Mouse (Mus musculus) gastrocnemius, postnatal 25 days (tissue): ENCODE results near the gene Prkca. TPM values are rescaled to one million over a fixed set of nuclear protein-coding genes. Genes with fewer than 3 reads are reported as not detected.

ENCODE experiments used
- DNase-seq: peaks from one replicate; pipeline ENCODE4 v3.0.0; 2022
- total RNA-seq, 2 experiments: library from RNA; stranded (reverse); gene quantifications; 1 replicate in 1 of 2; 2 replicates in 1 of 2; pipeline ENCODE4 v1.2.3; 2021

Prkca gene
- total RNA-seq, 2 experiments from 2014 or later: 46.3 to 48.9 TPM

DNA sequence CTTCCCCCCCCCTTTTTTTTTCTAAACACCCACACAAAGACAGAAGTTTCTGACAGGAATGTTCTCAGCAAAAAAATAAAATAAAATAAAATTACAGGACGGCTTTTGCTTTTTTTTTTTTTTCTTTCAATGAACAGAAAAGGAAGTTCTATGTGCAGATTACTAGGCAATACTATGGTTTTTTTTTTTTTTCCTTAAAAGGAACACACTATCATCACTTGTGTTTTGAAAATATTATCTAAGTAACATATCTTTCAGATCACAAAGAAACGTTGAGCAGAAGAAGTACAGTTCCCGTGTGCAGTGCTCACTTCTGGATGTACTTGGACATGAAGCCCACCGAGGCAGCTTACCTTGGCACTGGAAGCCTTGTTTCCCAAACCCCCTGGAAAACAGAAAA lies 3.4 kb downstream of the Prkca start:
- DNase-seq: no peak

DNA sequence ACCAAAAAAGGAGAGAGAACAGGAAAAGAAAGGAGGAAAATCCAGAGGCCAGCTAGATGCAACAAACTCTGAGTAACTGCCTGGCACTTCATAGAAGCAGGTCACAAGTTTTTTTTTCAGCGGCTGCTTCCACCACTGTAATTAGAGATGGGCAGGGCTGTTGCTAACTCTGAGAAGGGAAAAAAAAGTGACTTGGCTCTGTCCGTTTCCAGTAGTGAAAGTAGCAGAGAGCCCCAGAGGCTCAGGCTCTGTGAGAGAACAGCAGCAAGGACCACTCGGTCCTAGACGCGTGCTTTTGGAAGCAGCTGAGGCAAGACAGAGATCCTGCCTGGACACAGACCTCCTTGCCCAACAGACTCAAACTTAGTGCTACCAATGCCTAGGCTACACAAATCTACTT lies 7.3 kb downstream of the Prkca start:
- peak; percentile 40 for DNase-seq

DNA sequence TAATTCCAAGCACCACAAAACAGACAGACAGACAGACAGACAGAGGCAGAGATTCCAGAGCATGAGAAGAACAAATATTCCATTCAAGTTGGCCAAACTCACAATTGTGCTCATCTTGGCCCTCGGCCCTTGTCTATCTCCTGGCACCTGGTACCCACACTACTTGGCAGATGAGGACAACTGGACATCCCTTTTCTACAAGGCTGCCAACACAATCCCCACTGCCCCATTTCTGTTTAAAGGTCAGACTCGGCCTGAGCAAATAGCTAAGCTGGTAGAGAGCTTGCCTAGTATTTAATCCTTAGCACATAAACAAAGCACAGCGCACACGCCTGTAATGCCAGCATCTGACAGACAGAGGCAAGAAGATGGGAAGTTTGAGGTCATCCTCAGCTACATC lies 8.2 kb downstream of the Prkca start:
- DNase-seq: no peak

DNA sequence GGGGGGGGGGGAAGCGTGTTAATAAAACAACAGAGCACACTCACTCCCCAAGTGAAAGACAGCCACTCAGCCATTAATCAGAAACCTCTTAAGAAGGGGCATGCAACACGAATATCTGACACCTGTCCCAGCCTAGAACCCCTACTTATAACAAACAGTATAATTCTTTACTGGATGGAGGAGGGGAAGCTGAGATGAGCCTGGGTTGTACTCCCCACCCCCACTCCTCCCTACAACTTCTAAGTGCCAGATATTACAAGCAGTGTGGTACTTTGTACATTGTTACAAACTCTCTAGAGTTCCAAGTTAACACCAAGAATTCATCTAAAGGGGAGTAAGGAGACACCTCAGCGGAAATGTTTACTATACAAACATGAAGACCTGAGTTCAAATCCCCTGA lies 9.1 kb downstream of the Prkca start:
- DNase-seq: no peak

DNA sequence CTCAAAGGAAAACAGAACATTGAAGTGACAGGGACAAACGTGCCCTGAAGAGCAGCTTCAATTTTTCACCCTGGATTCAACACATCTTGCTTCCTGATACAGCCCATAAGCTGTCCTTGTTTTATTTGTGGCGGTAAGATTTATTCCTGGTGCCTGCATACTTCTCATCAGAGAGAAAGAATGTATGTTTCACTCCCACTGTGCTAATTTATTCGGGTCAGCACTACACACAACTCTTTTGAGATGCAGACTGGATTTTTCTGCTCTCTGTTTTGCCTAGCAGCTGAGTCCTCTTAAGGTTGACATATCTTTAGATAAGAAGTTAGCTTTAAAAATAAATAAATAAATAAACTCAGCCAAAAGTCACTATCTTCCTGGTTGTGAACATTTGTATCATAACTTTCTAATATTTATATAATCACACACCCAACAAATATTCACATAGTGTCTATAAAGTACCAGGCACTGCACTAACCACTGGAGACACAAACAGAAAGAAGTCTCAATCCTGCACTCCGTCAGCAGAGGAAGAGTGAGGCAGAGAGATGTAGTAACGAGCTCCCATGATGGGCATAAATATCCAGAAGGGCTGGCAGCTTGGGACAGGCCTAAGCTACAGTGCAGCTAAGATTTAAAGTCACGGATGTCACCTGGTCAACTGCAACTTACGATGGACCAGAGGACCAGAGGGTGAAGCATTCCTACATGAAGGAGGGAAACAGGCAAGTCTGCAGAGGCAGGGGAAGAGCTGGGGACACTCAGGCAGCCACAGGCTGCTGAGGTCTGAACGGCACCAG lies 9.9 kb downstream of the Prkca start:
- DNase-seq: no peak

DNA sequence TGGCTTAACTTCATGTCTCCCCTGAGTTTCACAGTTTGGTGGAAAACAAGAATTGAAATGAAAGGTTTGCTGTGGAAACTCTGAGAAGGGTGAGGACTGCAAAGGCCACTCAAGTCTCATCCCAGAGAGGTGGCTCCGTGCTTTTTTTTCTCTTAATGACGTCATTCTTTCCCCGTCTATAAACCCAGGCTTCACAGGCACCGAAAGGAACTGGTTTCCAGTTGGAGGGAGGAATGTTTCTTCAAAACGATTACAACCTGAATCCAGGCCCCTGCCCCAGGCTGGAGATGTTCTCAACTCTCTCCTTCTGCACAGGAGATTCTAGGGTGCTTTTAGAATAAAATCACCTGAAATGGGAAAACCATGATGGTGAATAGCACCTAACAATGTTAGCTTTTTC lies 10.7 kb downstream of the Prkca start:
- DNase-seq: no peak

DNA sequence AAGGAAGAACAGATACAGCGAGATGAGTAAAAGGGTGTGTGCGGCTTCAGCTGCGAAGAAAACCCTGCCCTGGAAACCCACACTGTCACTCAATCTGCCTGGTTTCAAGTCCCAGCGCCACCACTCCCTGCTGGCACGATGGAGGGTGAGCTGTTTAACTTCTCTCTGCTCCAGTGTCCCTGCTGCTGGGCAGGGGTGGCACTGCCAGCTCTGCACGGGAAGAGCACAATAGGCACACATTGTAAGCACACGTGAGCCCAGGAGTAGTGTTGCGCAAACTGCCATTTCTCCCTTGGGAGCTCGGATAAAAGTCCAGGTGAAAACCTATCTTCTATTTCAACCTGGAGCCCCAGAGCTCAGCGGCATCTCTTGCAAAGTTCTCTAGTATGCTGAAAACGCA lies 12.9 kb downstream of the Prkca start:
- no peak for DNase-seq

DNA sequence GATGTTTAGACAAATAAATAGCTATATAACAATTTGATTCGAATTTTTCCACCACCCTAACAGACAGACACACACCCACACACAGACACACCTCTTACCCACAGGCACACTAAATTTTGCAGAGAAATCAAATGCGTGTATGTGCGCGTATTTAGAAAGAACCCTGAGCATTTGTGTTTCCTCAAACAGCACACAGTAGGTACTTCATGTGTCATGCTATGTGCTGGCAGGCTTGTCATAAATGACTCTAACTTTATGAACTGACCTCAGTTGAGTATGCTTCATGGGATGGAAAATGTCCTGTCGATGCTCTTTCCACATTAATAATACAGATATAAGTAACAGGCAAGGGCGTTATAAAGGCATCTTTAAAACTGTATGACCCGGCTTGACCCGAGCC lies 17.8 kb downstream of the Prkca start:
- no peak for DNase-seq

DNA sequence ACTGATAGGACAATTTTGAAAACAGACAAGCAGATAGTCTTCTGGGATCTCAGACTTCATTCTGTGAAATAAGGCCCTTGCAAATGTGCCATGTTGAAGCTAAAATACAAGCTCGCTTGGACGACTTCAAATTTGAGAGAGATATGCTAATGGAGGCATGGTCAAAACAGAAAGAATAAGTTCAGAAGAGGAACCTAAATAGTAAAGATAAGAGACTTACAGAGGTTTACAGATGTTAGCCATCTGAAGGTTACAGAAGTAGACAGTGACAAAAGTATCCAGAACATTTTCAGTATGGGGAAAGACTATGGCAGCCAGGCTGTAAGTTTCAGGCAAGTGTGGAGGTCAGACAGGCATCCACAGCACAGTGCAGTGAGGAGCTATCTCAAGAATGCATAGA lies 21.6 kb downstream of the Prkca start:
- no peak for DNase-seq

DNA sequence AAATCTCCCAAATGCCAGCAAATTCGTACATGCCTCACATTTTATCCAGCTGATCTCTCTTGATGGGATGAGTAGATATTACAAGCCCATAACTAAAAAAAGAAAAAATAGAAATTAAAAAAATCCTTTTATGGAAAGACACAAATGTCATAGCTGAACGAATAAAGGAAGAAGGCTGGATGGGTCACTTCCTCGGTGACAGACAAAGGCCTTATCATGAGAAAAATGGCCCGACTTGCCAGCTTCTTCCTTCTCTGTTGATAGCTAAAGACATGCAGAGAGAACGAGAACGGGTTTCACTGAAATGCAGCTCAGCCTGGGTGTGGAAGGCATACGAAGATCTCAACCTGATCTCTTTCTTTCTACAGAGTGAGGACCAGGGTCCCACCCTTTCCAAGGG lies 23.2 kb downstream of the Prkca start:
- DNase-seq: no peak

DNA sequence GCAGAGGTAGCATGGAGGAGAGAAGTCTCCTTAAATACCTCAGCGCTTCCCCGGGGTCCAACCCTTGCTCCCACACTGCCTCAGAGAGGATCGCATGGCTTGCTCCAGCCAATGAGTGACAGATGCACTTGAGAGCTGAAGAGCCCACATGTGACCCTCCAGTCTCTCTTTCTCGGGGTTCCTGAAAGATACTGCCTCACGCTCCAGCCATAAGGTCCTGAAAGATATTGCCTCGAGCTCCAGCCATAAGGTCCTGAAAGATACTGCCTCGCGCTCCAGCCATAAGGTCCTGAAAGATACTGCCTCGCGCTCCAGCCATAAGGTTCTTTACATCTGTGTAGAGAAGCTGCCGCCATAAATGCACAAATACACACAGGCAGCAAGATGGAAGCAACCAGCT lies 24.6 kb downstream of the Prkca start:
- DNase-seq: no peak

DNA sequence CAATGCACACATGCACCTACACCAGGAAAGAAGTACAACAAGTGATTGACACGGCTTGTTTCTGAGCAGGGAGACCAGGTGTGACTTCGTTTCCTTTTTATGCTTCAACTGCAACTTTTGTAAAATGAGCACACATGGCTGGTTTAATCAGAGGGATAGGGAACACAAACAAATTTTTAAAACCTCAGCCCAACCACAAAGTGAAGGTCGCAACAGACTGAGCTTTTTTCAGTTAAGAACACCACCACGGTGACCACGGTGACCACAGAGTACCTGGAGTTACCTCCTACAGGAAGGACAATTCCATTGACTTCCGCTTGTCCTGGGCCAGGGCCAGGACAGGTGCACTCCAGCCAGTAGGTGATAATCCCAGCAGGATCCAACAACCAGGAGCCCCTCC lies 25.9 kb downstream of the Prkca start:
- no peak for DNase-seq

DNA sequence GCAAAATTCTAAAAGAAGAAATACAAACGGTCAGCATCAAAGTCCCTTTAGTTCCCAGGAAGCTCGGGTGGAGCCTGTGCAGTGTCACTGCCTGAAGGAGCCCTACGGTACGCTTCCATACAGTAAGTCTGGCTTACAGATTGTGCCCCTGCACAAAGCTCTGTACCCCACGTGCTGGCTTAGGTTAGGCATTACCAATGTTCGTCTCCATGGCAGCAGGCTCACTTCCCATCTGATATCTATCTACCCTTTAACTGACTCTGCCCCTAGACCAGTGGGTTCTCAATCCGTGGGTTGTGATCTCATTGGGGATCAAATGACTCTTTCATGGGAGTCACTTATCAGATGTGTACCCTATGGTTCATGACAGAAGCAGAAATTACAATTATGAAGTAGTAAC lies 28.0 kb downstream of the Prkca start:
- no peak for DNase-seq

DNA sequence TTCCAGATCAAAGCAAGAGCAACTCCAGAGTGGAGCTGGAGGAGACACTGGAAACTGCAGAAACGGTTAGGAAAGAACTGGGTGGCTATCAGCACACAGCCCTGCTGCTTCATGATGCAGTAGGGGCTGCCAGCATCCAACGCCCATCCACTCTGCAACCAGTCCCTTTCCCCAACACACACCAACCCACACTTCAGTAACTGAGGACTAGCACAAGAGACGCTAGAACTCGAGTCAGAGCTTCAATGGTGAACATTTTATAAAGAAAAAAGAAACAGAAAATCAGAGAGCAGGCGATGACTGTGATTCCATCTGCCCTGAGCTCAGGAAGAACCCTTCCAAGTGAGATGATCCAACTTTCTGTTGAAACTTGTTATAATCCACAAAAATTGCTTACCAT lies 31.2 kb downstream of the Prkca start:
- no peak for DNase-seq

DNA sequence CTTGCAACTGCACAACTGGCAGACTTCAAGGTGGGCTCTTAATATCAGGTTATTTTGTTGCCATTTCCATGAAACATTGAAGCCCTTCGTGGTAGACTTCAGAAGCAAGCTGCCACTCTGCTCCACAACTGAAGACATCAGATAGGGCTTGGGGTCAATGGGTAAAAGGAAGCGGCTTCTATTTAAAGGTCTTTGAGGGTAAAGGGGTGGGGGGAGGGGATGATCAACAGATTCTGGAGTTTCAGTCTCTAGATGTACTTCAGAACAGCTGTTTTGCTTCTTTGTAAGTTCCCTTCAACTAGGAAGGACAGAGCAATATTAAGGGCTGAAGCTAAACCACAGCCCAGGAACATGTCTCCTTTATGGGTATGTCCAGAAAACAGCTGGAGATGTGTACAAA lies 31.8 kb downstream of the Prkca start:
- DNase-seq: no peak

DNA sequence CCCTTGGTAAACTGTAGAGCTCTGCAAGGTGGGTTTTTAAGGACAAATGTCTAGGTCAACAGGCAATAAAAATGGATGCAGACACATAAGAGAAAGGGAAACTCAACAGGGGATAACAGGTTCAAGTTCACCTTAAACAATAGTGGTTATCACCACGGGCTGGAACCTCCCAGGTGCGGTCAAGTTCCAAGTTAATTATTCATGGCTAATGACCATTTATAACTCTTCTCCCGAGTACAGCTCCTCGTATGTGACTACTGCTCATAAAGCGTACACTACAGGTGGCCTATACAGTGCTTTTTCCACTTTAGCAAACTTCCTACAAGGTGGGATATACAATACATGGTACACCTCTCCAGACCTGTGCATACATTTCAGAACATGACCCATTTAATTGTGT lies 33.9 kb downstream of the Prkca start:
- DNase-seq: no peak

DNA sequence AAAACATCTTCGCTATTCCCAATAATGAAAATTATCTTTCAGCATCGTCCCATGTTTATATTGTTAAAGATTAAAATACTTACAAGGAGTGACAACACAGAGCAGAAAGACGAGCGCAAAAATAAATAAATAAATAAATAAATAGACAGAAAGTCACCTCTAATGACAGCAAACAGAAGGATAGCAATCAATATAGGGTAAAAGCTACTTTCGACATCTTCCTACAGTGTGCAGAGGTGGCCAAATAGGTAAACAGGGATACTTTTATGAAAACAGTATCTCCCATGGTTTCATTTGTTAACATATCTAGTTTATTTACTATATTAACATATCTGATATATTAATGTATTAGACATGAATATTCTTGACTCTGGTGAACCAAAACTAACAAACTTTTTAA lies 35.5 kb downstream of the Prkca start:
- no peak for DNase-seq

DNA sequence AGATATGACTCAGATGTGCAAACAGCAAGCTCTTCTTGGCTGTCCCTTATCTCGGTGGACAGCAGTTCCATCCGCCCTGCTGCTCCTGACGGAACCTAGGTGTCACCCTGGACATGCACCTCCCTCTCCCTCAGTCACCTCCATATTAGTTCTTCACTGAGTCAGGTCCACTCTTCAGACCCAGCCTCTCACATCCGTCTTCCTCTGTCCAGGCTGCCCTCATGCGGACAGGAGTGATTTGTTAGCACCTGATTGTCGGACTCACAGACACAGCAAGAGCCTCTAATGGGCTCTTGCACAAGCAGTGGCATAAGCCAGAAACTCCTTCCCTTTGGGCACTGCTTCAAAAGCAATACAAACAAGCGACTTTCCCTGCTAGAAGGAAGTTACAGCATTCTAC lies 36.5 kb downstream of the Prkca start:
- DNase-seq: no peak

DNA sequence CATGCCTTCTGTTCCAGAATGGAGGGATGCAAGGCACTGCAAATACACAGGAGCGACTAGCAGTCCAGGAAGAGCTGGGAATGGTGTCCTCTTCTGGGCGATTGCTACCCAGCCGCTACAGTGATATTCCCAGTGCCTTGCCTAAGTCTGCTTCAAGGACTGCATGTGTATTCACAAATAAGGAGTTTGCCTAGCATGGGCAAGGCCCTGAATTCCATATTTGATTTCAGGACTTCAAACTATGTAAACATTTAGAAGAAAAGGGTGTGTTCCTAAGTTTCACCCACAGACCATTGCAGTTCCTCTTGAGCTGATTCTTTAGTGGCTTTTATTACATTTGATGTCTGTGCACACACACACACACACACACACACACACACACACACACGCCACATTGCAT lies 39.9 kb downstream of the Prkca start:
- no peak for DNase-seq

DNA sequence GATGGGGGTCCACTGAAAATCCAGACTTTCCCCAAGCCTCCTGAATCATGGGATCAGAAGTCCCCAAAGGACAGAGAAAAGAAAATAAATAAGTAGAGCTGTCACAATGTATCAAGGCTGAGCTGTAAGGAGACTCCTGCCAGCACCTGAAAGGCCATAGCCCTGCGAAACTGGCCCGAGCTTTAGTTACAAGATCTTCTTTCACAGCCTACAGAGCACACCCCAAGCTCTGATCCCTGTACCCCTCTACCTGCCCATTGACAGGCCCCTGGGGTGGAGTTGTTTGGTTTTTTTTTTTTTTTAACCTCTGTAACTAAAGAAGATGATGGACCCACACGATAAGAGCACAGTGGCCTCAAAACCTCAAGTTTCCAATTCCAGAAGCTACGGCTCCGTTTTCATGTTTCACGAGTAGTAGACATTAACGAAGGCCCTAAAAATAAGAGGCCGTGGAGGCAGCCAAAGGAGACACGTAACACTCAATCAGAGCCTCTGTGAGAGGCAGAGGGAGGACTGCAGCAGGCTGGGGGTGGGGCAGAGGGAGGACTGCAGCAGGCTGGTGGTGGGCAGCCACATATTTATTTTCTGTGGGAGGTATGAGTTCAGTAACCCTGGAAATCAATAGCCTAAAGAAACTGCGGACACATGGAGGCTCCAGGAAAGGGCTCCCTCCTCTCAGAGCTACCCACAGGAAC lies 41.8 kb downstream of the Prkca start:
- peak; percentile 54 for DNase-seq

DNA sequence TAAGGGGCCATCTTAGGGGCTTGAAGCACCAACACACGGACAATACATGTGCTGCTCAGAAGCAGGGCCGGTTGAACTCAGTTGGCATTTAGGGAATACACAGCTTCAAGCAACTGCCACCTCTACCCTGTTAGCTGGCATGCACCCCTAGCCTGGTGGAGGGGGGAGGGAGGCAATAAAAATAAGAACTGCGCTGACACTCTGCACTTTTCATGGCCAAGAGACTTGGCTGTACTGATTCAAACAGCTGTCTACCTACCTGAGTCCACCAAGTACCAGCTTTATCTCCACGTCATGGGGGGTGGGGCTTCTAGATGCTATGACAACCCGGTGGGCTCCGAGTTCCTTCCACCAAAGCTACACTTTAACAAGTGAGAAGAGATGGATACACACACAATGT lies 42.7 kb downstream of the Prkca start:
- peak; percentile 80 for DNase-seq

DNA sequence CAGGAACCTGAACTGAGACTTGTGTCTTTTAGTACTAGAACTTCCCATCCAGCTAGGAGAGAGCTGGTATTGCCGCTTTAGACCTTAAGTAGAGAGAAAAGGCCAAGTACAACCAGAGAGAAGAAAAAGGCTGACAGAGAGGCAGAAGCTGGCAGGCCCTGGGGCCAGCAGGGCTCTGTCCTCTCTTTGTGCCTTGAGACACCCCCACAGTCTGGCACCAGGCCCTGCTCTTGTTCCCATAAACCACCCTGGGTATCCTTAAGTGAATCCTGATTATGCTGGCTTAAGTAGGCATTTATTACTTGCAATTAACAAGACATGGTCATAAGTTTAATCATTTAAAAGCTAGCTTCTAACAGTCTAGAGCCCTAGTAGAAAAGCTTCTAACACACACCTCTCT lies 43.3 kb downstream of the Prkca start:
- no peak for DNase-seq

DNA sequence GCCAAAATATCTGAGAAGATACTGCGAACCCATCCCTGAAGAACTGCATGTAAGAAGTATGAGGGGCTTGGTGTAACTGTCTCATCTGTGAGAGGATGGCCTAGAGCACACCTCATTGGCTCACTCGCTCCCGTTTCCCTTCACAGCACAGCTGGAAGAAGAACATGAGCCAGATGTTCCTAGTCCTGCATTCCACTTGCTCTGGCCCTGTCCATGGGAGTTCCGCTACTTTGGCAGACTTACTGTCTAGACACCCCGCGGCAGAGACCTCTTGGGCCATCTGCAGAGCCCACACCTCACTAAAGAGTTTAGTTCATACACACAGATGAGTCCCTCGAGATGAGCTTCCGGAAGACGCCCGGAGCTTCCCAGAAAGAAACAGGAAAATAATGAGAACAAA lies 43.8 kb downstream of the Prkca start:
- DNase-seq: peak; percentile 57

DNA sequence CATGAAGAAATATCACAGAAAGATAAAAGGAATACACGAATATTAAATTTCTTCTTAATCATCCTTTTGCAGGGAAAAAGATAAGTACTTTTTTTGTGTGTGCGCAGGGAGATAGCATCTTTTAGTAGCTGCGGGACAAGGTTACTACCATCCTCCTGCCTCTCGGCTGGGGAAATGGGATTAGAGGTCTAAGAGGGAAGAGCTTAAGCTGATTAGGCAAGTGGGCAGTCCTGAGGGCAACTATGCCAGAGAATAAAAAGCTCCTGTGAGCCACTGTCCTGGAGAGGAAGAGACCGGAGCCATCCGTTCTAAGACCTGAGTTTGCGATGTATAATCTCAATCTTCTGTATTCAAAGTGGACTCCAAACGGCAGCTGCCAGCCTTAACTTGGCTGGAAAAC lies 45.8 kb downstream of the Prkca start:
- no peak for DNase-seq
